Mouse (Mus musculus) heart, postnatal 14 days (tissue): ENCODE measurements around the gene Dnttip2. TPM values are rescaled to one million over a fixed set of nuclear protein-coding genes. Genes with fewer than 3 reads are reported as not detected.
A peak's percentile ranks its signal among the peaks of the same experiment; 100 is the strongest.
"Not testable (repeated sequence)": the region's sequence is repeated elsewhere in the genome, so short reads cannot be mapped to it uniquely, and the experiment has no call there.

ENCODE experiments used
- DNase-seq, 2 experiments: peaks; one replicate each; pipeline ENCODE4 v3.0.0; 2021 to 2022
- intact Hi-C: fragments of 180-260 bp; cut with DNase I; formaldehyde crosslinking; loops from one replicate; pipeline ENCODE4 v1.15.1; 2025
- long read RNA-seq, 2 experiments: library from polyadenylated mRNA; stranded (forward); transcript quantifications; one replicate each; pipeline ENCODE4 v2.0.0; 2021
- total RNA-seq, 2 experiments: library from RNA; stranded (reverse); gene quantifications; 2 replicates each; pipeline ENCODE4 v1.2.3; 2021

The Dnttip2 gene
- 10 to 100 TPM; 23.9 to 24.1 TPM for total RNA-seq
- long read RNA-seq, experiment 1, transcript Dnttip2-201 (7 exons, 2,429 nt) = major isoform, 62 of 64 reads
- long read RNA-seq, experiment 1, partial matches to known transcripts = 1 of 64 reads
- long read RNA-seq, experiment 1, other reads (novel, unspliced or antisense) = 1 of 64 reads
- long read RNA-seq, experiment 2, transcript Dnttip2-201 (7 exons, 2,429 nt) = major isoform, 40 of 47 reads
- long read RNA-seq, experiment 2, partial matches to known transcripts = 4 of 47 reads
- long read RNA-seq, experiment 2, other reads (novel, unspliced or antisense) = 3 of 47 reads

GRCm38 (mm10) chr3:122274241-122275024, at the start of gene Dnttip2:
TSS of gene Dnttip2 (plus strand) at chr3:122274388.
- peak; percentile 93 to 94 for DNase-seq
- intact Hi-C loops = loop anchor here (2.0 to 10.0 kb wide), 2 partner anchors 16 to 390 kb away; no protein-coding TSS in a partner anchor

- intact Hi-C loops = loop anchor here (1.0 kb wide), 1 partner anchor 13 kb away; no protein-coding TSS in a partner anchor
- not testable (repeated sequence) for DNase-seq
Observed at GRCm38 (mm10) chr3:122226972-122227371, 47.2 kb upstream of the Dnttip2 start.

GRCm38 (mm10) chr3:122235772-122236171, 38.4 kb upstream of the Dnttip2 start:
- no peak for DNase-seq
- intact Hi-C loops = no loop called here

- intact Hi-C loops = no loop called here
- no peak for DNase-seq
Observed at GRCm38 (mm10) chr3:122242876-122243275, 31.3 kb upstream of the Dnttip2 start.

GRCm38 (mm10) chr3:122243416-122244167, 30.6 kb upstream of the Dnttip2 start:
- intact Hi-C loops = no loop called here
- no peak for DNase-seq

GRCm38 (mm10) chr3:122244759-122245158, 29.4 kb upstream of the Dnttip2 start:
- DNase-seq = no peak
- intact Hi-C loops = loop anchor here (5.0 kb wide), 2 partner anchors 48 to 223 kb away; partner anchors contain the start of gene Bcar3

- intact Hi-C loops = loop anchor here (5.0 kb wide), 2 partner anchors 47 to 222 kb away; partner anchors contain the start of gene Bcar3
- peak; percentile 96 to 98 for DNase-seq
Observed at GRCm38 (mm10) chr3:122245215-122245877, 28.8 kb upstream of the Dnttip2 start, which contains the start of gene Gclm. TSS of gene Gclm (plus strand) at chr3:122245557.

- peak in 1 of 2 experiments; percentile 58 for DNase-seq
- intact Hi-C loops = loop anchor here (2.0 to 5.0 kb wide), 3 partner anchors 27 to 221 kb away; partner anchors contain the start of gene Bcar3
Observed at GRCm38 (mm10) chr3:122245878-122246332, 28.3 kb upstream of the Dnttip2 start.

- DNase-seq = no peak
- intact Hi-C loops = loop anchor here (2.0 to 5.0 kb wide), 3 partner anchors 26 to 221 kb away; partner anchors contain the start of gene Bcar3
Observed at GRCm38 (mm10) chr3:122246406-122246805, 27.8 kb upstream of the Dnttip2 start.

GRCm38 (mm10) chr3:122246986-122247767, 27.0 kb upstream of the Dnttip2 start:
- no peak for DNase-seq
- intact Hi-C loops = loop anchor here (2.0 to 5.0 kb wide), 3 partner anchors 26 to 220 kb away; partner anchors contain the start of gene Bcar3

GRCm38 (mm10) chr3:122247768-122248100, 26.5 kb upstream of the Dnttip2 start:
- no peak for DNase-seq
- intact Hi-C loops = loop anchor here (2.0 to 5.0 kb wide), 3 partner anchors 25 to 220 kb away; partner anchors contain the start of gene Bcar3

GRCm38 (mm10) chr3:122252466-122253253, 21.5 kb upstream of the Dnttip2 start:
- intact Hi-C loops = no loop called here
- DNase-seq = no peak

GRCm38 (mm10) chr3:122254050-122254449, 20.1 kb upstream of the Dnttip2 start:
- intact Hi-C loops, DNase-seq: not testable (repeated sequence)

GRCm38 (mm10) chr3:122269986-122270385, 4.2 kb upstream of the Dnttip2 start:
- intact Hi-C loops = loop anchor here (10.0 kb wide), 1 partner anchor 385 kb away; no protein-coding TSS in a partner anchor

GRCm38 (mm10) chr3:122272565-122272964, 1.6 kb upstream of the Dnttip2 start:
- intact Hi-C loops = loop anchor here (2.0 to 10.0 kb wide), 2 partner anchors 26 to 388 kb away; no protein-coding TSS in a partner anchor
- not testable (repeated sequence) for DNase-seq

More at GRCm38 (mm10) chr3:122269986-122270385, 4.2 kb upstream of the Dnttip2 start:
- no peak for DNase-seq

GRCm38 (mm10) chr3:122273407-122274240, 564 bp upstream of the Dnttip2 start:
- intact Hi-C loops = loop anchor here (2.0 to 10.0 kb wide), 3 partner anchors 17 to 389 kb away; no protein-coding TSS in a partner anchor
- DNase-seq = no peak

- no peak for DNase-seq
- intact Hi-C loops = loop anchor here (2.0 to 10.0 kb wide), 2 partner anchors 16 to 390 kb away; no protein-coding TSS in a partner anchor
Observed at GRCm38 (mm10) chr3:122275111-122275510, 923 bp downstream of the Dnttip2 start.
